Mouse (Mus musculus) hindlimb bud, embryonic 11.5 days (tissue): Measurements from ENCODE around the gene Lonrf2.

Source experiments
- DNase-seq: peaks from one replicate; pipeline ENCODE4 v3.0.0-alpha.2; 2012; ENCODE audit warnings: low read depth, low spot score; ENCODE audit errors: extremely low spot score

Lonrf2 gene

GRCm38 (mm10) chr1:38775713-38776112 is 60.8 kb downstream of the Lonrf2 start:
- no peak for DNase-seq

- DNase-seq, result no peak
Observed at GRCm38 (mm10) chr1:38770676-38771075, 65.8 kb downstream of the Lonrf2 start.

DNA sequence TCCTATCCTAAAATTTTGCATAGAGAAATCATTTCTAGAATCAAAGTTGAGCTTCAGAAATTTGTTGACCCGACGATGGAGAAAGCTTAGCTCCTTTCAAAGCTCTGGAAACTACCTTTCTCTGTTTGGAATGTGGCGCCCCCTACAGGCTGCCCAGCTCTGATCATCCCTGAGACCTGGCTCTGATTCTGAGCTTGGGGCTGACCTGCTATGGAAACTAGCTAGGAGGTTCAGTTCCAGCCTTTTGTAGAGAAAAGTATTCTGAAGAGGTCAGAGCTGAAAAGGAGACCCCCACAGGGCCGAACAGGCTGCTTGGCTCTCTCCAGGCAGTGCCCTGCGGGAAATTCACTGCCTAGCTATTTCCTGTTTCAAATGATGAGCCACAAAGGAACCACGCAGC is 66.6 kb downstream of the Lonrf2 start:
- no peak for DNase-seq

DNA sequence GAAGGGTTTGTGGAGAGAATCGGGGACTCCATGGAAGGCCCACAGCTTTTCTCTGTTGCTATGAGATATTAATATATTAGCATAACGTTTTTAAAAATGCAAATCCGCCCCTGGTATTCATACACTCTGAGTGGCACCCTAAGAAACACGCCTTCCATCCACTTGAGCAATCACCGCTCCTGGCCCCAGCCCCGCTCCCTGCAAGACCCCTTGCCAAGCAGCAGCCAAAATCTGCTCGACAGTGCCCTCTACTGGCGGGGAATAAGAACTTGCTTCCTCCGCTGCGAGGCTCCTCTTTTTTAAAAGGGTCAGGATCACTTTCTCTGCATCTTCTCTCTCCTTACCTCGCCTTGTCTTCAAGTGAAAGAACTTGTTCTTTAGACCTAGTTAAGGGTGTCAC is 68.7 kb downstream of the Lonrf2 start:
- no peak for DNase-seq

- peak; percentile 86 for DNase-seq
Observed at GRCm38 (mm10) chr1:38766661-38767572, 69.6 kb downstream of the Lonrf2 start.

DNA sequence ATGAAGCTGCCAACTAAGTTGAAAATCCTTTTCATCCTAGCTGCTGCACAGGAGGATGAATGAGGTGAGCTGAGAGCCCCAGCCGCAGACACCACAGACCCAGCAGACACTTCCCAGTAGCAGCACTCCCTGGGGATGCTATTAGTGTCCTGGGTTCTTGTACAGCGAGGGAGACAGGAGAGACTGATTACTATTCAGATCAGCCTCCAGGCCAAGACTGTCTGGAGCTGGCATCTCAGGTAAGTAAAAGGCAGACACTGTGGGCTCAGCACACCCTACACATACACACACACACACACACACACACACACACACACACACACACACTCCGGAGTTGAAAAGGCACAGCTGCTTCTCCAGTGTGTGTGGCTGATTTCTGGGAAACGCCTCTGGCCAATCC is 70.3 kb downstream of the Lonrf2 start:
- no peak for DNase-seq

- DNase-seq, result no peak
Observed at GRCm38 (mm10) chr1:38763960-38764613, 72.4 kb downstream of the Lonrf2 start.

GRCm38 (mm10) chr1:38760424-38760823 is 76.1 kb downstream of the Lonrf2 start:
- no peak for DNase-seq

DNA sequence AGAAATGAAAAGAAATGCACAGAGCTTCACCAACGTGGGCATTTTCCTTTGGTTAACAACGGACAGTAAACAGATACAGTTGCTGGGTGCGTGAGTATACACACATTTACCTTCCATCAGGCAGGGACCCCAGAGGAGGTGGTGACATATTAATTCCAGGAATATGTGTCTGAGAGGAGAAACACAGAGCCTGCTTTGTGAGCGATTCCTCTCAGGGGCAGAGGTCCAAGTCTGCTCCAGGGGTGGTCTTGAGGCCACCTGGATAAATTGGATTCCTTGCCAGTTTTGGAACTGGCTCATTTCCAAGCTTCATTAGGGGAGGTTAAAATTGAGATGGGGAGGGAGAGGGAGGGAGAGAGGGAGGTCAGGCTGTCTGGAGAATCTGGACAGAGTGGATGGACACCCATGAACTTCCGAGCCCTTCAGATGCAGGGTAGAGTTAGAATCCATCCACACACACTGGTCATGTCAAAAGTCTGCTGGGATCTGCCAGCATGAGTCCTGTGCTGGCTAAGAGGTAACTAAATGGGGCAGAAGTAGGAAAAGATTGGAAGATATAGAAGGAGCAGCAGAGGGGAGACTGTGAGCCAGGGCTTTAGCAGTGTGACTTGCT is 78.6 kb downstream of the Lonrf2 start:
- peak; percentile 76 for DNase-seq

DNA sequence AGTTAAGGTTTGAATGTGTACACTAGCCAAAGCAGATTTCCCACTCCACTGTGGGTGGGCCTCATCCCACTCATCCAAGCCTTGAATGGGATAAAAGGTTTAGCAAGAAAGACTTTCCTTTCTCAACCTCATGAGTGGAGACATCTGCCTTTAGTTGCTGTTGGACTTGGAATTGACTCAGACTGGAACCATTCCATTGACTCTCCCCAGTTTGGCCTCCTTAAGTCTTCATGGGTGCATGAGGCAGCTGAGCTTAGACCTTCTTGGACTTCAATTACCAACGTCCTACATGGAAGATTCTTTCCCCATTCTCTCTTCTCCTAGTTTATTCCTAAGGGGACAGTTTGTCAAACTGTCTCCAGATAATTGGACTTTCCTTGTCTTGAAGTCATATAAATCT is 92.6 kb downstream of the Lonrf2 start:
- no peak for DNase-seq
